Mouse (Mus musculus) small intestine, adult 2 months (tissue): ENCODE results near the gene D930048N14Rik. TPM values are rescaled to one million over a fixed set of nuclear protein-coding genes. Genes with fewer than 3 reads are reported as not detected.

Experiments
- H3K27ac ChIP-seq: fragments of 200-500 bp; 2 replicates; pipeline ENCODE4 v1.5.1; 2012; ENCODE audit warnings: low read depth, low read length, control low read depth, inconsistent platforms; ENCODE audit not compliant: insufficient read depth
- H3K27me3 ChIP-seq: fragments of 200-500 bp; 2 replicates; pipeline ENCODE4 v1.6.1; 2012; ENCODE audit warnings: mild to moderate bottlenecking, moderate library complexity, low read length, inconsistent platforms; ENCODE audit not compliant: control insufficient read depth, insufficient read depth
- H3K36me3 ChIP-seq: fragments of 200-500 bp; 2 replicates; pipeline ENCODE4 v1.6.1; 2012; ENCODE audit warnings: mild to moderate bottlenecking, low read length, control low read depth, inconsistent platforms; ENCODE audit not compliant: control insufficient read depth, insufficient read depth
- H3K4me1 ChIP-seq: fragments of 200-500 bp; 2 replicates; pipeline ENCODE4 v1.6.1; 2012; ENCODE audit warnings: low read length, inconsistent platforms, mixed read lengths; ENCODE audit not compliant: control insufficient read depth, insufficient read depth, insufficient read length
- H3K4me3 ChIP-seq: fragments of 200-500 bp; 2 replicates; pipeline ENCODE4 v1.5.1; 2012; ENCODE audit warnings: low read depth, mild to moderate bottlenecking, control low read depth, inconsistent platforms, low read length, moderate library complexity
- CTCF ChIP-seq: fragments of 200-500 bp; IDR thresholded peaks from 2 replicates; pipeline ENCODE4 v1.5.1; 2012; ENCODE audit warnings: low read depth, mild to moderate bottlenecking, control low read depth, inconsistent platforms, low read length, moderate library complexity, mixed read lengths; ENCODE audit not compliant: insufficient replicate concordance, insufficient read length; ENCODE audit errors: extremely low read depth
- POLR2A ChIP-seq: fragments of 200-500 bp; IDR thresholded peaks from 2 replicates; pipeline ENCODE4 v1.6.1; 2012; ENCODE audit warnings: low read depth, mild to moderate bottlenecking, control low read depth, inconsistent platforms, low read length, moderate library complexity
- WGBS: fragments of 180-500 bp; shearing (Covaris S2); methylation state at CpG from one replicate; pipeline ENCODE4 v1.1.7; 2018; 5-methylcytosine and 5-hydroxymethylcytosine counted together
- polyA plus RNA-seq: library from polyadenylated mRNA; depleted of rRNA; stranded (reverse); fragments of >200 nt; gene quantifications from 2 replicates; pipeline ENCODE4 v1.2.3, GENCODE M21; 2012

The D930048N14Rik gene
- polyA plus RNA-seq, 1 experiment: 2.4 TPM

DNA sequence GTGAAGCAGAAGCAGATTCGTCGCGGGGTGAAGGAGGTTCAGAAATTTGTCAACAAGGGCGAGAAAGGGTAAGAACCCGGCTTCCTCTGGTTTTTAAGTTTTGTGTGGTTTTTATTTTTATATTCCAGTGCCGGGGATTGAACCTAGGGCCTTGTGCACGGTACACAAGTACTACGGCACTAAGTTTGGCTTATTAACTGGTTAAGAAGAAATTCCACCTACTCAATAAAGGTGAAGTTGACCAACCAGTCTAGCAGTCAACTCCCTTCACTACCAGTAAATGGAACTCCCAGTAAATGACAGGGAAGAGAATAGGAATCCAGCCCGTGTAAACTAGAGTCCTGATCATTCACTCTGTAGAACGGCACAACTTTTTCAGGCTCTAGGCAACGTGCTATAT lies 30.7 kb upstream of the D930048N14Rik start:
- no peak for TF ChIP-seq POLR2A
- TF ChIP-seq CTCF: no peak
- Histone ChIP-seq H3K4me1 (peaks cover 7% of the 10 kb centered on the region; the same call in 1 of the 2 replicates), H3K4me3 (peak overlapping the region; percentile 77), H3K27me3 (no peaks in the 10 kb centered on the region), H3K27ac (no peak overlapping the region), H3K36me3 (peaks cover 28% of the 10 kb centered on the region)
- under 1% methylated on average over 11 of the region's 11 CpGs for WGBS

DNA sequence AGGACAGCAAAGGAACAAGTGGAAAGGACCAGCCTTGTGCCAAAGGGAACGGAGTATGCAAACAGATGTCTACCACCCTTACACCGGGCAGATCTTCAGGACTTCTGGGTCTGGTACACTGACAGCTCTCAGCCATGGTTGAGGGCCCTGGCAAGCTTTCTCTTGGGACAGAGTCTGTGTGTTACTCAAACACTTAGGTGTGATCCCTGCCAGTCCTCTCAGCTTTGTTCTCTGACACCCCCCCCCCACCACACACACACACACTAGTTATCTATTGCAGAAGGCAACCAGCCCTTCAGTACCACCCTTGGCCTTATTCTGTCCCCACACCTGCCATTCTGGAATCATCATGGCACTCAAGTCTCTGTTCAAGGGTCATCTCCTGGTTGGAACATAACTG lies 29.0 kb upstream of the D930048N14Rik start:
- Histone ChIP-seq H3K4me3 (no peak overlapping the region), H3K27ac (no peak overlapping the region), H3K4me1 (peaks cover 5% of the 10 kb centered on the region; the same call in 1 of the 2 replicates), H3K36me3 (peaks cover 40% of the 10 kb centered on the region), H3K27me3 (no peaks in the 10 kb centered on the region)
- 83% methylated on average over 2 of the region's 2 CpGs for WGBS
- no peak for TF ChIP-seq CTCF
- no peak for TF ChIP-seq POLR2A

DNA sequence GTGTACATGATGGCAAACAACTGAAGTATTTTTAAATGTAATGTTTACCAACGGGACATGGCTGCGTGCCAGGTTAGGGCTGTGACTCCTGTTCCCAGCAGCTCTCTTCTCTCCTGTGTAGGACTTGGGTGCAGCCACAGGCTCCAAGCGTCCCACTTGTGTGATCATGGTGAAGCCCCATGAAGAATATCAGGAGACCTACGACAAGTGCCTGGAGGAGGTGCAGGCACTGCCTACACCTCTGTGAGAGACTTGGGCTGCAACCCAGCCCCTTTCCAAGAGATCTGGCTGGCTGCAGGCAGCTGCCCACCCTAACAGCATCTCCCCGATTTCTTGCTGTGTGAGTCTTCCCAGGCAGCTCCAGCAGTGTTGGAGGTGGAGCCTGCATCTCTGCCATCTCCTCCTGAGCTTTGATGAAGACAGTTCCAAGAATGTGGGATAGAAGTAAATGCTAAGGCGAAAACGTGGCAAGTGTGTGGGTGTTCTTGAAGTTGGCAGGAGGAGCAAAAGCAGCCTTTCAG lies 27.7 kb upstream of the D930048N14Rik start:
- Histone ChIP-seq H3K36me3 (peaks cover 53% of the 10 kb centered on the region), H3K27me3 (no peaks in the 10 kb centered on the region), H3K27ac (no peak overlapping the region), H3K4me3 (no peak overlapping the region), H3K4me1 (peaks cover 5% of the 10 kb centered on the region; the same call in 1 of the 2 replicates)
- no peak for TF ChIP-seq POLR2A
- TF ChIP-seq CTCF: no peak
- 72% methylated on average over 7 of the region's 7 CpGs for WGBS

DNA sequence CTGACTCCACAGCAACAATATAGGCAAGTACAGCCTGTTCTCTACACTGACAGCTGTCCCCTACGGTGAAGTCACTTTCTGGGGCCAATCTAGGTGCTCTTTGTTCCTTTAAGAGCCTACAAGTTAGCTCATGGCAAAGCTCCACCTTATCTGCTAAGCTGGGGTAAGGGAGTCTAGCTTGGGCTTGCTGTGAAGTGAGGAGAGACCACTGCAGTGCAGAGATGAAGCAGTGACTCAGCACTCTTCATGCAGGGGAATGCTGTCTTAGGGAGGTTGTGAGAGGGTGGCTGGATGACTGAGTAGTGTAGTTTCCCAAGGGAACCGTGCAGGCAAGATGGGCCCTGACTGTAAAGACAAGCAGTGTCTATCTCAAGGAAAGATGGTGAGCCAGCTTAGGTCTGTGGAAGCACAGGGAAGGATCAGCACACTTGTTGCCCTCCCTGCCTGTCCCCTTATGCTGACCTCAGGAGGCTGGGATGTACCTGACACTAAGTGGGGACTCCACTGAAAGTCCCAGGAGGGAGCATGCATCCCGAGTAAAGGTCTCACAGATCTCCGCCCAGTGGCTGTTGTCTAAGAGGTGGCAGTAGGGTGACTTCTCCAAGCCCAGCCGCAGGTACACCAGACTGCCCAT lies 25.4 kb upstream of the D930048N14Rik start:
- TF ChIP-seq POLR2A: no peak
- no peak for TF ChIP-seq CTCF
- 0 out of 2 replicates have a peak, but pooled peaks cover 3% of the 10 kb centered on the region for H3K4me1 ChIP-seq
- H3K4me3 ChIP-seq: no peak overlapping the region
- 69% methylated on average over 5 of the region's 5 CpGs for WGBS
- peaks cover 60% of the 10 kb centered on the region for H3K36me3 ChIP-seq
- H3K27ac ChIP-seq: no peak overlapping the region
- no peaks in the 10 kb centered on the region for H3K27me3 ChIP-seq

DNA sequence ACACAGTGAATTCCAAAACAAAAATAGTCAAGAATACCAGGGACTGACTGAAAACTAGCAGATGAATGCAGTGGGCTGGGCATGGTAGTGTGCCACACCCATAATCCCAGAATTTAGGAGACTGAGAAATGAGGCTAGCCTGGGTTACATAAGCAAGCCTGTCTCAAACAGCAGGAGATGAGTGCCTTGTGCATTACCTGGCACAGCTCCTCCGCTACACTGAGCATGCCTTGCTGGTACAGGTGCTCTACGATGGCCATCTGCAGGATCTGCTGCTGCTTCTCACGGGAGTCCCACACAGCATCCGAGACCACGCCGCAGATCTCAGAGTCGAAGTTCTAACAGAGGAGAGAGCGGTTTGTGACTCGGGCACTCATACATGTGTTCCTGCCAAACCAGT lies 23.3 kb upstream of the D930048N14Rik start:
- no peaks in the 10 kb centered on the region for H3K4me1 ChIP-seq
- H3K27me3 ChIP-seq: no peaks in the 10 kb centered on the region
- peaks cover 57% of the 10 kb centered on the region for H3K36me3 ChIP-seq
- no peak overlapping the region for H3K4me3 ChIP-seq
- no peak overlapping the region for H3K27ac ChIP-seq
- TF ChIP-seq POLR2A (no peak), CTCF (no peak)
- WGBS: 89% methylated on average over 9 of the region's 9 CpGs

DNA sequence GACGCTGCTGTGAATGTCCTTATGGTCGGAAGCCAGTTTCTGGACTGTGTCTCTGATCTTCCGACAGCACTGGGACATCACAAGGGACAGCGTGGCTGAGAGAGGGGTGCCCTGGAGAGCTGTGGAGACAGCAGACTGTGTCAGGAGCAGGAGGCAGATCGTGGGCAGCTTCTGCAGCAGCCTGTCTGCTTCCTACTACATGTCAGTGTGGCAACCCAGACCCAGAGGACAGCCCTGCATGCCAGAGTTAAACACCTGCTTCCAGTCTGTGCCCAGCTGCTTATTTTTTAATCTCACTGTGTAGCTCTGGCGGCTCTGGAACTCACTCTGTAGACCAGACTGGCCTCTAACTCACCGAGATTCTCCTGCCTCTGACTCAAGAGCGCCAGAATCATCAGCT lies 22.8 kb upstream of the D930048N14Rik start:
- 0 out of 2 replicates have a peak, but pooled peaks cover 2% of the 10 kb centered on the region for H3K4me1 ChIP-seq
- TF ChIP-seq POLR2A (no peak), CTCF (no peak)
- WGBS: 89% methylated on average over 8 of the region's 8 CpGs
- H3K27ac ChIP-seq: no peak overlapping the region
- no peaks in the 10 kb centered on the region for H3K27me3 ChIP-seq
- H3K36me3 ChIP-seq: peaks cover 54% of the 10 kb centered on the region
- H3K4me3 ChIP-seq: no peak overlapping the region

DNA sequence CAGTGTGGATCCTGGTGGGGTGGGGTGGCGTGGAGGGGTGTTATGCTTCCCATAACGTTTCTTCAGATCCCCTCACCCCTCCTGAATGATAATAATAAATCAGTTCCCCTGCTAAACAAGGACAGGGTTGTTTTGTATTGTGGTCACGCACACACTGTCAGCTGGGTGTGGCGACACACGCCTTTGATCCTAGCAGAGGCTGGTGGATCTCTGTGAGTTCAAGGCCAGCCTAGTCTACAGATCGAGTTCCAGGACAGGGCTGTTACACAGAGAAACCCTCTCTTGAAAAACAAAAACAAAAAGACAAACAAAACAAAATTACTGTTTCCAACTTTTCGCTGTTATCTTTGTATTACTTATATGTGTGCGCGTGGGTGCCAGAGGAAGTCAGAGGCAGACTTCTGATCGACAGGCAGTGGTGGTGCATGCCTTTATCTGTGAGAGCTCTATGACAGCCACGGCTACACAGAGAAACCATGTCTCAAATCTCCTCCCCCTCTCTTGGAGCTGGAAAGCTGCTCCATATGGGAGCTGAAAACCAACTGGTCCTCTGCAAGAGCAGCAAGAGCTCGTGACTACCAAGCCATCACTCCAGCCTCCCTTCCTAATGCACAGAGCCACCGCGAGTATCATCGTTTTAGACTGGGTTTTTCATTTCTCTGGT lies 21.0 kb upstream of the D930048N14Rik start:
- no peak overlapping the region for H3K4me3 ChIP-seq
- no peak for TF ChIP-seq CTCF
- no peak for TF ChIP-seq POLR2A
- WGBS: 75% methylated on average over 15 of the region's 15 CpGs

More for the DNA sequence above, 21.0 kb upstream of the D930048N14Rik start:
- Histone ChIP-seq H3K4me1 (0 out of 2 replicates have a peak, but pooled peaks cover 2% of the 10 kb centered on the region), H3K27ac (no peak overlapping the region), H3K36me3 (peaks cover 35% of the 10 kb centered on the region), H3K27me3 (no peaks in the 10 kb centered on the region)
